Mouse (Mus musculus): ENCODE results near the gene Helq.

- TF ChIP-seq MAZ (IDR thresholded peaks at IDR 0.05; ENCODE audit: low read depth, low read length) (no peak), POLR2A (IDR thresholded peaks at IDR 0.05; ENCODE audit: low read depth, low read length) (no peak), TCF12 (IDR thresholded peaks at IDR 0.05; ENCODE audit: low read depth, low read length) (no peak), JUND (conservative IDR thresholded peaks at IDR 0.05; ENCODE audit: low read depth, low read length) (no peak), PAX5 (IDR thresholded peaks at IDR 0.05; ENCODE audit: low read length) (no peak), ETS1 (conservative IDR thresholded peaks at IDR 0.05; ENCODE audit: low read depth, low read length) (no peak)
Observed at GRCm38 (mm10) chr5:100837907-100838306, 39.5 kb upstream of the Helq start.

Data from CH12.LX (cell line).